Mouse (Mus musculus) erythroblast, embryonic 14.5 days (primary cell): ENCODE measurements around the gene Nxpe5.

Experiments used
- GATA1 ChIP-seq: IDR thresholded peaks from 2 replicates; pipeline ENCODE4 v1.6.1; 2012; ENCODE audit warnings: low read length, inconsistent platforms, mixed read lengths
- TAL1 ChIP-seq: IDR thresholded peaks from 3 replicates; pipeline ENCODE4 v1.6.1; 2012; ENCODE audit warnings: low read length, inconsistent platforms, mixed read lengths

DNA sequence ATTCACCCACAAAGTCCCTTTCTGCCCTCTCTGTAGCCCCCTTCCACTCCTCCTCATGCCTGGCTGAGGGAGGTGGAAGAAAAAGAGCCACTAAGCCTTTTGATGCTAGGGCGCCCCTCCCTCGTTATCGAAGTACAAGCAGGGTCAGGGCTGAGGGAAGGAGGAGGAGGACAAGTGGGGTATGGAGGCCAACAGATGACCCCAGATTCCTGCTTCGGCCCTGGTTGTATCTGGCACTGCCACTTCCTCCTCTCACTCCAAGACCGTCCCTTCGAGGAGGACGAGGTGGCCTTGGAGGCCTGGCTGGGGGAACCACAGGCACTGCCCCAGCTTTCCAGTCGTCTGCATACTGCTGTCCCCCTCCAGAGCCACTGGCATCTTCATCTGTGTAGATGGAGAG lies 48.5 kb downstream of the Nxpe5 start:
- TF ChIP-seq GATA1 (no peak), TAL1 (no peak)
